Mouse (Mus musculus) kidney, adult 11 months (tissue): ENCODE results near the gene Myzap.
"Not testable (repeated sequence)": the region's sequence is repeated elsewhere in the genome, so short reads cannot be mapped to it uniquely, and the experiment has no call there.

Experiments used
- DNase-seq: peaks from one replicate; pipeline ENCODE4 v3.0.0; 2022

The Myzap gene

GRCm38 (mm10) chr9:71591938-71592548 is at the start of gene Myzap:
TSS of gene Myzap (minus strand) at chr9:71592360.
- peak; percentile 86 for DNase-seq

GRCm38 (mm10) chr9:71640361-71640927 is 48.3 kb upstream of the Myzap start:
- DNase-seq = peak; percentile 70

- no peak for DNase-seq
Measured at GRCm38 (mm10) chr9:71638198-71638597, 46.0 kb upstream of the Myzap start.

GRCm38 (mm10) chr9:71636854-71637253 is 44.7 kb upstream of the Myzap start:
- DNase-seq = no peak

GRCm38 (mm10) chr9:71635627-71636026 is 43.5 kb upstream of the Myzap start:
- peak; percentile 54 for DNase-seq

GRCm38 (mm10) chr9:71634916-71635315 is 42.8 kb upstream of the Myzap start:
- peak; percentile 81 for DNase-seq

GRCm38 (mm10) chr9:71628921-71629320 is 36.8 kb upstream of the Myzap start:
- no peak for DNase-seq

- DNase-seq = no peak
Measured at GRCm38 (mm10) chr9:71628286-71628685, 36.1 kb upstream of the Myzap start.

- DNase-seq = no peak
Measured at GRCm38 (mm10) chr9:71625961-71626360, 33.8 kb upstream of the Myzap start.

GRCm38 (mm10) chr9:71624793-71625495 is 32.8 kb upstream of the Myzap start:
- peak; percentile 78 for DNase-seq

- peak; percentile 46 for DNase-seq
Measured at GRCm38 (mm10) chr9:71623871-71624569, 31.9 kb upstream of the Myzap start.

- no peak for DNase-seq
Measured at GRCm38 (mm10) chr9:71622593-71622992, 30.4 kb upstream of the Myzap start.

- DNase-seq = no peak
Measured at GRCm38 (mm10) chr9:71621968-71622367, 29.8 kb upstream of the Myzap start.

GRCm38 (mm10) chr9:71620116-71620515 is 28.0 kb upstream of the Myzap start:
- DNase-seq = not testable (repeated sequence)

- DNase-seq = no peak
Measured at GRCm38 (mm10) chr9:71617363-71617762, 25.2 kb upstream of the Myzap start.

GRCm38 (mm10) chr9:71616185-71616584 is 24.0 kb upstream of the Myzap start:
- DNase-seq = peak; percentile 63

GRCm38 (mm10) chr9:71614643-71615042 is 22.5 kb upstream of the Myzap start:
- DNase-seq = no peak

GRCm38 (mm10) chr9:71612981-71613380 is 20.8 kb upstream of the Myzap start:
- no peak for DNase-seq

- no peak for DNase-seq
Measured at GRCm38 (mm10) chr9:71611876-71612275, 19.7 kb upstream of the Myzap start.

GRCm38 (mm10) chr9:71609010-71609409 is 16.9 kb upstream of the Myzap start:
- no peak for DNase-seq

GRCm38 (mm10) chr9:71606296-71607057 is 14.3 kb upstream of the Myzap start:
- DNase-seq = no peak

- DNase-seq = no peak
Measured at GRCm38 (mm10) chr9:71604914-71605635, 12.9 kb upstream of the Myzap start.
